1 mouse cellular context compared by ENCODE assay signal in the genomic region with DNA sequence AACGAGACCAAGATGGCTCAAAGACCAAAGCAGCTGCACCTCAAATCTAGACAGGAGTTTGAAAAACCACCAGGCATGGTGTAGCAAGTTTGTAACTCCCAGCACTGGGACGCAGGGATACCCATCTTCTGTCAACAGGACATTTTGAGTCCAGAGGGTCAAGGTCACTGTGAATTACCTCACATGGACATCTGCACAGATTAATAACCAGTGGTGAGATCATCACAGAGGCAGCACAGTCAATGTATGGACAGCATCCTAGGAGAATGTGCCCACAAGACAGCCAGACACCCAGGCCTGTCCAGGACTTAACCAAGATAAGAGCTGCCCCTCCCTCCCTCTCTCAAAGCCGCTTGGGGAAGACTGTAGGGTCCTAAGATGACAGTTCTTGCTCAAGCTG.
TF ChIP-seq lines count a peak whose summit lies in the region.

No protein-coding gene starts in this region.

TF ChIP-seq in CH12.LX, 34 proteins besides CTCF, POLR2A, EP300 and RAD21:
- TF ChIP-seq ZMIZ1 (IDR thresholded peaks at IDR 0.05; ENCODE audit: low read depth, low read length) = 0 out of 2 replicates have a peak, but pooled peaks have one; percentile 16
- peak; percentile 32 for TF ChIP-seq POLR2AphosphoS2 (IDR thresholded peaks at IDR 0.05; ENCODE audit: low read depth, low read length)
- TF ChIP-seq MEF2A (IDR thresholded peaks at IDR 0.05; ENCODE audit: borderline replicate concordance, low read depth, low read length) = no peak
- TF ChIP-seq CHD2 (IDR thresholded peaks at IDR 0.05; ENCODE audit: low read length) = 0 out of 2 replicates have a peak, but pooled peaks have one; percentile 14
- no peak for TF ChIP-seq MXI1 (IDR thresholded peaks at IDR 0.05; ENCODE audit: low read depth, low read length)
- no peak for TF ChIP-seq ETS1 (conservative IDR thresholded peaks at IDR 0.05; ENCODE audit: low read depth, low read length)
- no peak for TF ChIP-seq KAT2A (IDR thresholded peaks at IDR 0.05; ENCODE audit: insufficient replicate concordance, low read length)
